Mouse (Mus musculus) ES-Bruce4 (cell line): ENCODE results near the gene Krtap4-16.

Experiments used
- CTCF ChIP-seq: IDR thresholded peaks from one replicate; pipeline ENCODE4 v1.8.1; 2011; ENCODE audit warnings: low read depth, low read length
- EP300 ChIP-seq: IDR thresholded peaks from 2 replicates; pipeline ENCODE4 v1.6.1; 2011; ENCODE audit warnings: low read depth, low read length; ENCODE audit not compliant: insufficient read depth
- POLR2A ChIP-seq: IDR thresholded peaks from one replicate; pipeline ENCODE4 v1.8.1; 2011; ENCODE audit warnings: low read length; ENCODE audit not compliant: insufficient read depth

DNA sequence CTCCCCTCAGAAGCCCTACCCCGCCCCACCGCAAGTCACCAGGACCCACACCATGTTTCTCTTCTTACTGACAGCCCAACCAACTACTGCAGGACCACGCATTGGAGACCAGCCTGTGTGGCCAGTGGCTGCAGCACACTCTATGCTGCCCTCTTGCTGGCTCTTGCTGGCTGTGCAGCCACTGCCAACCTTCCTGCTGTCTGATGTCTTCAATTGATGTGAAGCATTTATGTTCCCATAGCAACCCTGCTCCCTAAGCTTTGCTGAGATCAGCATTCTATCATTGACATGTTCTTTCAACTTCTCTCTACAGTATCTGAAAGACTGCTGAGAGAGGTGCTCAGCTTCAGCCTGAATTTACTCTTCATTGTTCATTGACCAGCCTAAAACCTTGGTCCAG is 2.7 kb upstream of the Krtap4-16 start:
- TF ChIP-seq CTCF, result peak; percentile 46
- TF ChIP-seq POLR2A, result no peak
- TF ChIP-seq EP300, result no peak
